Mouse (Mus musculus) embryonic fibroblast, embryonic 13.5 days (primary cell): Measurements from ENCODE around the gene Fli1.

Experiments used
- CTCF ChIP-seq: IDR thresholded peaks from 2 replicates; pipeline ENCODE4 v1.5.1; 2011; ENCODE audit warnings: mild to moderate bottlenecking, control low read depth, low read length, moderate library complexity, borderline replicate concordance; ENCODE audit not compliant: insufficient read depth
- POLR2A ChIP-seq: IDR thresholded peaks from 2 replicates; pipeline ENCODE4 v1.6.1; 2011; ENCODE audit warnings: low read depth, mild to moderate bottlenecking, control low read depth, low read length, moderate library complexity

DNA sequence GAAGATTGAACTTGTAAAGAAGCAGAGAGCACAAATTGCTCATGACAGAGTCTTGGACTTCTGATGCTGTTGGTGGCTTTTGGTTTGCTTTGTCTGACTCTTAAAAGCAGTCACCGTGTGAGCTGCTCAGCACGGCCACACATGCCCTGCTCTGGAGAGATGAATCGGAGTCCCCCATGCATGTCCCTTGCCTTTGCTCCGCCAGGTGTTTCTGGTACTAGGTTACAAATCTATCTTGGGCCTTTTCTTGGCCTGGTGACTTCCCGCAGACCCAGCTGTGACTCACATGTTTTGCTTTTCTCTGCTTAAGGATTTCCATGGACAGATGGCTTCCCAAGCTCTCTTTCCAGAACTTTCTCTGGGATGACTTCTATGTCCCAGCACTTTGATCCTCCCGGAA is 169.0 kb downstream of the Fli1 start:
- TF ChIP-seq POLR2A, result no peak
- no peak for TF ChIP-seq CTCF
